8 mouse cellular contexts compared by ENCODE assay signal in genomic region chr9:63758641-63759391, GRCm38 (mm10). TPM values are rescaled to one million over a fixed set of nuclear protein-coding genes. Genes with fewer than 3 reads are reported as not detected.
DNase-seq lines count a peak whose midpoint lies in the region; ATAC-seq and TF ChIP-seq lines count a peak whose summit lies in the region.

No protein-coding gene starts in this region.

- 2% methylated on average over 23 of the region's 23 CpGs for WGBS in forebrain, embryonic 14.5 days
- WGBS in midbrain, embryonic 11.5 days = under 1% methylated on average over 23 of the region's 23 CpGs
- WGBS in stomach, postnatal 0 days = 6% methylated on average over 23 of the region's 23 CpGs

- no peaks in the 10 kb centered on the region for H3K9me3 ChIP-seq in forebrain, embryonic 14.5 days (replicated peaks; ENCODE audit: control insufficient read depth, low read length)
- H3K9me3 ChIP-seq in midbrain, embryonic 11.5 days (ENCODE audit: control insufficient read depth, low read length) = peaks cover 3% of the 10 kb centered on the region; the same call in 1 of the 2 replicates
- H3K9me3 ChIP-seq in stomach, postnatal 0 days (ENCODE audit: control insufficient read depth, low read length) = no peaks in the 10 kb centered on the region

- no peaks in the 10 kb centered on the region for H3K36me3 ChIP-seq in forebrain, embryonic 14.5 days (ENCODE audit: control insufficient read depth, insufficient read depth, low read length)
- no peaks in the 10 kb centered on the region for H3K36me3 ChIP-seq in midbrain, embryonic 11.5 days (ENCODE audit: control insufficient read depth, insufficient read depth, low read length)
- H3K36me3 ChIP-seq in stomach, postnatal 0 days (ENCODE audit: control insufficient read depth, insufficient read depth, low read length) = no peaks in the 10 kb centered on the region

- peak overlapping the region; percentile 99 for H3K4me2 ChIP-seq in forebrain, embryonic 14.5 days (ENCODE audit: low read length)
- peak overlapping the region; percentile 88 for H3K4me2 ChIP-seq in midbrain, embryonic 11.5 days
- peak overlapping the region; percentile 90 for H3K4me2 ChIP-seq in stomach, postnatal 0 days (replicated peaks; ENCODE audit: low read depth)

- peak; percentile 88 for DNase-seq in CD4-positive helper T cell, adult 2 months (ENCODE audit: low read depth, low spot score)
- DNase-seq in R1 (ENCODE audit: low read depth, low spot score) = peak; percentile 91
- DNase-seq in forebrain, embryonic 14.5 days (ENCODE audit: low spot score) = peak; percentile 50
- DNase-seq in kidney, postnatal 10 days = peak; percentile 65
- DNase-seq in midbrain, embryonic 11.5 days (ENCODE audit: low spot score, missing footprints) = peak; percentile 98
- peak; percentile 74 for DNase-seq in stomach, postnatal 0 days (ENCODE audit: low spot score)
- DNase-seq in right cerebral cortex, postnatal 36 days (ENCODE audit: low spot score in 2 of 2) = no peak
- no peak for DNase-seq in right cerebral cortex, adult 18-20 months

- no peak for TF ChIP-seq EP300 in stomach, postnatal 0 days (optimal IDR thresholded peaks at IDR 0.05)

- peak overlapping the region; percentile 70 for H3K4me3 ChIP-seq in forebrain, embryonic 14.5 days (ENCODE audit: low read depth, low read length)
- H3K4me3 ChIP-seq in midbrain, embryonic 11.5 days (ENCODE audit: low read depth, low read length) = peak overlapping the region; percentile 83
- peak overlapping the region; percentile 83 for H3K4me3 ChIP-seq in stomach, postnatal 0 days (ENCODE audit: low read depth, low read length)

- TF ChIP-seq CTCF in stomach, postnatal 0 days (IDR thresholded peaks at IDR 0.05; ENCODE audit: low read depth) = no peak

- H3K9ac ChIP-seq in forebrain, embryonic 14.5 days (ENCODE audit: low read length) = peak overlapping the region; percentile 82; the same call in 1 of the 2 replicates
- peak overlapping the region; percentile 95 for H3K9ac ChIP-seq in midbrain, embryonic 11.5 days (ENCODE audit: low read length)
- H3K9ac ChIP-seq in stomach, postnatal 0 days (ENCODE audit: low read length) = peak overlapping the region; percentile 93

- ATAC-seq in forebrain, embryonic 14.5 days = no peak; the same call in 1 of the 2 replicates
- ATAC-seq in midbrain, embryonic 11.5 days (ENCODE audit: low FRiP score) = peak; percentile 19; the same call in 1 of the 2 replicates
- no peak for ATAC-seq in stomach, postnatal 0 days (ENCODE audit: low FRiP score, low TSS enrichment)

- H3K27me3 ChIP-seq in forebrain, embryonic 14.5 days (replicated peaks; ENCODE audit: control insufficient read depth, insufficient read depth, low read length) = no peaks in the 10 kb centered on the region
- H3K27me3 ChIP-seq in midbrain, embryonic 11.5 days (ENCODE audit: control insufficient read depth, insufficient read depth, low read length) = no peaks in the 10 kb centered on the region
- H3K27me3 ChIP-seq in stomach, postnatal 0 days (ENCODE audit: control insufficient read depth, insufficient read depth, low read length) = no peaks in the 10 kb centered on the region

- peak overlapping the region; percentile 87 for H3K27ac ChIP-seq in forebrain, embryonic 14.5 days (ENCODE audit: low read depth, low read length)
- peak overlapping the region; percentile 96 for H3K27ac ChIP-seq in midbrain, embryonic 11.5 days (ENCODE audit: low read depth, low read length)
- H3K27ac ChIP-seq in stomach, postnatal 0 days (replicated peaks) = peak overlapping the region; percentile 98

- H3K4me1 ChIP-seq in forebrain, embryonic 14.5 days (ENCODE audit: control insufficient read depth, insufficient read depth, low read length) = peaks cover 24% of the 10 kb centered on the region
- H3K4me1 ChIP-seq in midbrain, embryonic 11.5 days (ENCODE audit: control insufficient read depth, insufficient read depth, low read length) = peaks cover 41% of the 10 kb centered on the region
- H3K4me1 ChIP-seq in stomach, postnatal 0 days (replicated peaks; ENCODE audit: control insufficient read depth, insufficient read depth) = peaks cover 12% of the 10 kb centered on the region

RNA-seq across cellular contexts. Expression of gene Smad3, which starts 1.0 kb away (rescaled TPM):
- 5.1 and 5.4 TPM in 2 replicates for polyA plus RNA-seq in forebrain, embryonic 14.5 days (2014; fragmentation: Nextera tagmentation; extraction: Ambion mirVana)
- polyA plus RNA-seq in midbrain, embryonic 11.5 days (2014; fragmentation: Nextera tagmentation; extraction: Ambion mirVana) = 16.5 and 16.8 TPM in 2 replicates
- 5.3 and 6.4 TPM in 2 replicates for polyA plus RNA-seq in stomach, postnatal 0 days (2015; fragmentation: Nextera tagmentation; extraction: Ambion mirVana)

Comparison
In these comparisons a context has a peak if more than half of its experiments do, and no peak if none do; other contexts are left out.
1. DNase-seq: peak in CD4-positive helper T cell, adult 2 months (single experiment), R1 (single experiment), forebrain, embryonic 14.5 days (single experiment), kidney, postnatal 10 days (single experiment), midbrain, embryonic 11.5 days (single experiment) and stomach, postnatal 0 days (single experiment); none in right cerebral cortex, postnatal 36 days (0 of 2) and right cerebral cortex, adult 18-20 months (single experiment).
2. Peak in every context shown above with its lines, with median percentiles within 50 percentile points of each other: H3K27ac ChIP-seq, H3K4me2 ChIP-seq, H3K4me3 ChIP-seq and H3K9ac ChIP-seq.